Mouse (Mus musculus) forebrain, postnatal 0 days (tissue): ENCODE results near the gene Pde8b. TPM values are rescaled to one million over a fixed set of nuclear protein-coding genes. Genes with fewer than 3 reads are reported as not detected.

Experiments used
- ATAC-seq: fragments of 200-750 bp; cut with Nextera tagmentation; 2 replicates; pipeline ENCODE4 v1.8.0; 2017; ENCODE audit warnings: mild to moderate bottlenecking, moderate library complexity
- DNase-seq: peaks from one replicate; pipeline ENCODE4 v3.0.0-alpha.2; 2015
- H3K27ac ChIP-seq: fragments of 300-500 bp; sonication (generic); 2 replicates; pipeline ENCODE4 v1.5.1; 2014; ENCODE audit warnings: low read depth, mild to moderate bottlenecking, antibody characterized with exemption, low read length, moderate library complexity, mixed read lengths
- H3K27me3 ChIP-seq: fragments of 300-500 bp; sonication (generic); 2 replicates; pipeline ENCODE4 v1.6.1; 2014; ENCODE audit warnings: mild to moderate bottlenecking, low read length, mixed read lengths; ENCODE audit not compliant: insufficient read depth
- H3K36me3 ChIP-seq: fragments of 300-500 bp; sonication (generic); 2 replicates; pipeline ENCODE4 v1.6.1; 2014; ENCODE audit warnings: mild to moderate bottlenecking, moderate library complexity; ENCODE audit not compliant: insufficient read depth
- H3K4me1 ChIP-seq: fragments of 300-500 bp; sonication (generic); 2 replicates; pipeline ENCODE4 v1.6.1; 2014; ENCODE audit warnings: antibody characterized with exemption; ENCODE audit not compliant: insufficient read depth
- H3K4me2 ChIP-seq: fragments of 300-500 bp; sonication (generic); 2 replicates; pipeline ENCODE4 v1.6.1; 2014; ENCODE audit warnings: low read depth, mild to moderate bottlenecking, moderate library complexity
- H3K4me3 ChIP-seq: fragments of 300-500 bp; sonication (generic); 2 replicates; pipeline ENCODE4 v1.5.1; 2014; ENCODE audit warnings: low read depth, low read length, mixed read lengths
- H3K9ac ChIP-seq: fragments of 300-500 bp; sonication (generic); 2 replicates; pipeline ENCODE4 v1.6.1; 2014; ENCODE audit warnings: mild to moderate bottlenecking
- H3K9me3 ChIP-seq: fragments of 300-500 bp; sonication (generic); 2 replicates; pipeline ENCODE4 v1.6.1; 2016; ENCODE audit warnings: low read length
- CTCF ChIP-seq: sonication (generic); IDR thresholded peaks from 2 replicates; pipeline ENCODE4 v1.5.1; 2016; ENCODE audit warnings: antibody characterized with exemption, control low read depth, low read depth
- WGBS: fragments of 180-500 bp; shearing (Covaris S2); extraction: QIAGEN DNeasy Blood & Tissue Kit; methylation state at CpG from one replicate; pipeline ENCODE4 v1.1.7; 2014; 5-methylcytosine and 5-hydroxymethylcytosine counted together
- polyA plus RNA-seq: library from polyadenylated mRNA; unstranded; fragments of >200 nt; fragmentation: Nextera tagmentation; extraction: Ambion mirVana; gene quantifications from 2 replicates; pipeline ENCODE4 v1.2.1, GENCODE M21; 2015
- total RNA-seq: library from RNA; depleted of rRNA; stranded (reverse); fragments of >200 nt; gene quantifications from 2 replicates; pipeline ENCODE4 v1.2.3, GENCODE M21; 2014

The Pde8b gene
- total and polyA plus RNA-seq, 2 experiments from 2014 or later: 6.5 to 21.1 TPM

- no peaks in the 10 kb centered on the region for H3K4me1 ChIP-seq
- no peak for TF ChIP-seq CTCF
- no peaks in the 10 kb centered on the region for H3K27me3 ChIP-seq
- no peak for DNase-seq
- 72% methylated on average over 8 of the region's 8 CpGs for WGBS
- H3K4me3 ChIP-seq: no peak overlapping the region
- H3K9ac ChIP-seq: no peak overlapping the region
- no peak for ATAC-seq
- H3K4me2 ChIP-seq: no peak overlapping the region
- no peaks in the 10 kb centered on the region for H3K9me3 ChIP-seq
- no peak overlapping the region for H3K27ac ChIP-seq
- no peaks in the 10 kb centered on the region for H3K36me3 ChIP-seq
These were observed 14.9 kb downstream of the Pde8b start for GRCm38 (mm10) chr13:95235261-95235660.

GRCm38 (mm10) chr13:95231366-95232138 lies 18.6 kb downstream of the Pde8b start:
- Histone ChIP-seq H3K36me3 (no peaks in the 10 kb centered on the region), H3K27me3 (no peaks in the 10 kb centered on the region), H3K4me2 (no peak overlapping the region), H3K9me3 (no peaks in the 10 kb centered on the region), H3K4me3 (no peak overlapping the region), H3K27ac (no peak overlapping the region), H3K9ac (no peak overlapping the region), H3K4me1 (no peaks in the 10 kb centered on the region)
- DNase-seq (no peak), ATAC-seq (no peak)
- TF ChIP-seq CTCF: no peak
- WGBS: 83% methylated on average over 8 of the region's 8 CpGs

- Histone ChIP-seq H3K4me3 (no peak overlapping the region), H3K4me1 (no peaks in the 10 kb centered on the region), H3K9me3 (no peaks in the 10 kb centered on the region), H3K4me2 (no peak overlapping the region), H3K27ac (no peak overlapping the region), H3K27me3 (no peaks in the 10 kb centered on the region), H3K36me3 (no peaks in the 10 kb centered on the region), H3K9ac (no peak overlapping the region)
- ATAC-seq (no peak), DNase-seq (no peak)
- WGBS: 66% methylated on average over 1 of the region's 1 CpGs
- no peak for TF ChIP-seq CTCF
These were observed 19.8 kb downstream of the Pde8b start for GRCm38 (mm10) chr13:95230326-95230725.

GRCm38 (mm10) chr13:95224491-95224890 lies 25.6 kb downstream of the Pde8b start:
- no peak for ATAC-seq

GRCm38 (mm10) chr13:95223427-95223772 lies 26.7 kb downstream of the Pde8b start:
- H3K9ac ChIP-seq: no peak overlapping the region
- peak overlapping the region; percentile 57 for H3K4me3 ChIP-seq
- H3K27me3 ChIP-seq: peaks cover 2% of the 10 kb centered on the region; the same call in 1 of the 2 replicates
- ATAC-seq (no peak), DNase-seq (no peak)
- no peaks in the 10 kb centered on the region for H3K9me3 ChIP-seq
- H3K36me3 ChIP-seq: no peaks in the 10 kb centered on the region
- TF ChIP-seq CTCF: no peak
- WGBS: 49% methylated on average over 2 of the region's 2 CpGs
- H3K4me1 ChIP-seq: no peaks in the 10 kb centered on the region
- H3K4me2 ChIP-seq: peak overlapping the region; percentile 94
- no peak overlapping the region for H3K27ac ChIP-seq

More at GRCm38 (mm10) chr13:95224491-95224890, 25.6 kb downstream of the Pde8b start:
- no peaks in the 10 kb centered on the region for H3K9me3 ChIP-seq
- H3K9ac ChIP-seq: no peak overlapping the region
- no peak overlapping the region for H3K27ac ChIP-seq
- TF ChIP-seq CTCF: no peak
- WGBS: 92% methylated on average over 2 of the region's 2 CpGs
- no peaks in the 10 kb centered on the region for H3K36me3 ChIP-seq
- H3K4me2 ChIP-seq: no peak overlapping the region
- no peaks in the 10 kb centered on the region for H3K4me1 ChIP-seq
- peaks cover 2% of the 10 kb centered on the region; the same call in 1 of the 2 replicates for H3K27me3 ChIP-seq
- no peak for DNase-seq
- H3K4me3 ChIP-seq: no peak overlapping the region

GRCm38 (mm10) chr13:95222569-95223426 lies 27.3 kb downstream of the Pde8b start:
- 2% methylated on average over 64 of the region's 96 CpGs for WGBS
- peak; percentile 27 for DNase-seq
- Histone ChIP-seq H3K36me3 (no peaks in the 10 kb centered on the region), H3K27ac (no peak overlapping the region; the same call in 1 of the 2 replicates), H3K4me1 (no peaks in the 10 kb centered on the region), H3K27me3 (peaks cover 2% of the 10 kb centered on the region; the same call in 1 of the 2 replicates), H3K4me3 (peak overlapping the region; percentile 57), H3K9me3 (no peaks in the 10 kb centered on the region), H3K9ac (peak overlapping the region; percentile 64), H3K4me2 (peak overlapping the region; percentile 94)
- ATAC-seq: peak; percentile 77
- TF ChIP-seq CTCF: peak; percentile 21; the same call in 1 of the 2 replicates
